8 mouse cellular contexts compared by ENCODE assay signal in genomic region chr10:70098626-70099025, GRCm38 (mm10). TPM values are rescaled to one million over a fixed set of nuclear protein-coding genes. Genes with fewer than 3 reads are reported as not detected.
DNase-seq lines count a peak whose midpoint lies in the region; ATAC-seq and TF ChIP-seq lines count a peak whose summit lies in the region.

No protein-coding gene starts in this region.

- H3K4me2 ChIP-seq in liver, embryonic 11.5 days = peak overlapping the region; percentile 76
- peak overlapping the region; percentile 87 for H3K4me2 ChIP-seq in embryonic facial prominence, embryonic 12.5 days (replicated peaks)

- no peak for ATAC-seq in liver, embryonic 11.5 days (replicated peaks; ENCODE audit: low FRiP score)
- ATAC-seq in embryonic facial prominence, embryonic 12.5 days (ENCODE audit: insufficient number of reproducible peaks, insufficient read depth, low FRiP score, low TSS enrichment) = no peak

- H3K4me1 ChIP-seq in liver, embryonic 11.5 days (replicated peaks; ENCODE audit: control insufficient read depth, insufficient read depth, low read length) = peaks cover 35% of the 10 kb centered on the region
- H3K4me1 ChIP-seq in embryonic facial prominence, embryonic 12.5 days = peaks cover 24% of the 10 kb centered on the region
- peaks cover 43% of the 10 kb centered on the region for H3K4me1 ChIP-seq in limb, embryonic 10.5 days
- H3K4me1 ChIP-seq in olfactory bulb, adult 2 months (ENCODE audit: control insufficient read depth, insufficient read depth, low read length) = peaks cover 24% of the 10 kb centered on the region

- H3K9ac ChIP-seq in liver, embryonic 11.5 days (ENCODE audit: low read depth, low read length) = peak overlapping the region; percentile 87
- peak overlapping the region; percentile 89 for H3K9ac ChIP-seq in embryonic facial prominence, embryonic 12.5 days

- H3K9me3 ChIP-seq in liver, embryonic 11.5 days (ENCODE audit: control insufficient read depth, low read length) = 0 out of 2 replicates have a peak, but pooled peaks cover 5% of the 10 kb centered on the region
- peaks cover 2% of the 10 kb centered on the region; the same call in 1 of the 2 replicates for H3K9me3 ChIP-seq in embryonic facial prominence, embryonic 12.5 days
- no peaks in the 10 kb centered on the region for H3K9me3 ChIP-seq in limb, embryonic 10.5 days (replicated peaks)

- no peak for DNase-seq in liver, embryonic 11.5 days (ENCODE audit: low spot score)
- DNase-seq in liver = no peak
- DNase-seq in limb, embryonic 10.5 days (ENCODE audit: low spot score) = peak; percentile 40
- DNase-seq in gastrocnemius, postnatal 25 days = no peak
- no peak for DNase-seq in cerebellum, adult 9-11 months
- no peak for DNase-seq in urinary bladder, postnatal 36 days (ENCODE audit: low spot score in 2 of 2)

- H3K27ac ChIP-seq in liver, embryonic 11.5 days (ENCODE audit: low read depth, low read length) = peak overlapping the region; percentile 70
- no peak overlapping the region for H3K27ac ChIP-seq in embryonic facial prominence, embryonic 12.5 days
- no peak overlapping the region for H3K27ac ChIP-seq in limb, embryonic 10.5 days
- H3K27ac ChIP-seq in olfactory bulb, adult 2 months (ENCODE audit: insufficient read depth, low read depth, low read length) = no peak overlapping the region

- TF ChIP-seq CTCF in olfactory bulb, adult 2 months (IDR thresholded peaks at IDR 0.05; ENCODE audit: insufficient read depth, low read depth, low read length) = no peak

- H3K36me3 ChIP-seq in liver, embryonic 11.5 days (ENCODE audit: control insufficient read depth, insufficient read depth, low read length) = peaks cover 13% of the 10 kb centered on the region
- 0 out of 2 replicates have a peak, but pooled peaks cover 5% of the 10 kb centered on the region for H3K36me3 ChIP-seq in embryonic facial prominence, embryonic 12.5 days
- peaks cover 34% of the 10 kb centered on the region for H3K36me3 ChIP-seq in limb, embryonic 10.5 days

- 22% methylated on average over 6 of the region's 6 CpGs for WGBS in liver, embryonic 11.5 days
- WGBS in embryonic facial prominence, embryonic 12.5 days = 8% methylated on average over 6 of the region's 6 CpGs
- 10% methylated on average over 6 of the region's 6 CpGs for WGBS in limb, embryonic 10.5 days
- 2% methylated on average over 6 of the region's 6 CpGs for WGBS in olfactory bulb, adult 2 months

- H3K27me3 ChIP-seq in liver, embryonic 11.5 days (replicated peaks; ENCODE audit: control insufficient read depth, insufficient read depth, low read length) = no peaks in the 10 kb centered on the region
- no peaks in the 10 kb centered on the region for H3K27me3 ChIP-seq in embryonic facial prominence, embryonic 12.5 days
- H3K27me3 ChIP-seq in limb, embryonic 10.5 days (ENCODE audit: low read depth, poor library complexity, severe bottlenecking) = no peaks in the 10 kb centered on the region

- no peak for TF ChIP-seq POLR2A in olfactory bulb, adult 2 months (IDR thresholded peaks at IDR 0.05; ENCODE audit: insufficient read depth, low read depth, low read length)

- peak overlapping the region; percentile 73 for H3K4me3 ChIP-seq in liver, embryonic 11.5 days (ENCODE audit: low read depth, low read length)
- peak overlapping the region; percentile 95 for H3K4me3 ChIP-seq in embryonic facial prominence, embryonic 12.5 days
- H3K4me3 ChIP-seq in limb, embryonic 10.5 days = peak overlapping the region; percentile 97
- H3K4me3 ChIP-seq in olfactory bulb, adult 2 months (ENCODE audit: insufficient read depth, low read depth, low read length) = peak overlapping the region; percentile 97

RNA-seq across cellular contexts. Expression of gene Ccdc6, which starts 1.7 kb away (rescaled TPM):
- 18.8 and 19.1 TPM in 2 replicates for polyA plus RNA-seq in liver, embryonic 11.5 days (2014; fragmentation: Nextera tagmentation; extraction: Ambion mirVana)
- 14.4 and 16.0 TPM in 2 replicates for polyA plus RNA-seq in embryonic facial prominence, embryonic 12.5 days (2016; fragmentation: Nextera tagmentation; extraction: Ambion mirVana)
- polyA plus RNA-seq in limb, embryonic 10.5 days (2016; fragmentation: Nextera tagmentation; extraction: Ambion mirVana) = 15.6 and 15.8 TPM in 2 replicates
- polyA plus RNA-seq in olfactory bulb, adult 2 months (2012; ENCODE audit: insufficient read depth, insufficient read length, low replicate concordance, missing spikeins) = not detected in 2 replicates
- 100 to 1,000 TPM in 1 of 2 experiments, 10 to 100 TPM in 1; 98.9 to 100 TPM for total RNA-seq in gastrocnemius, postnatal 25 days (2021)
